23 mouse cellular contexts compared by ENCODE assay signal in the genomic region with DNA sequence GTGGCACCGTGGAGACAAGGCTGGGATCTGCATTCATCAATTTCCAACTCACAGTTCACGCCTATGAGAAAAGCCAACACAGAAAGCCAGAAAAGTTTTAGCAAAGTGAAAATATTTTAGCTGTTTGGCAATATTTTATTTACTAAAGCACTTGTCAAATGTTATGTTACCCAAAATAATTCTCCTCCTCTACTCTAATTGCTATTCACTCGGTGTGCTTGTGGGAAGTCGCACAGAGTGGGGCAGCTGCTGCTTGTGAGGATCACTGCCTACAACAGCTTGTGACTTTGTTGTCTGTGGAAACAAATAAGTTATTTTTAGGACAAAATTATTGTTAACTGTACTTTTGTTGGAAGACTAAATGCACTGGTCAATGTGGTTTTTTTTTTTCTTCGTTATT. TPM values are rescaled to one million over a fixed set of nuclear protein-coding genes. Genes with fewer than 3 reads are reported as not detected.
A peak's percentile ranks its signal among the peaks of the same experiment; 100 is the strongest.
DNase-seq lines count a peak whose midpoint lies in the region; ATAC-seq and TF ChIP-seq lines count a peak whose summit lies in the region.
"Had no signal": no experiment of that assay in that cellular context is flagged by ENCODE, and none has a peak within 500 bp of the region (broad histone marks: within the 10 kb centered on the region; RNA-seq: fewer than 3 reads in every experiment).

No protein-coding gene starts in this region.

- H3K4me2 ChIP-seq in heart, embryonic 16.5 days (ENCODE audit: low read depth, low read length) = no peak overlapping the region
- H3K4me2 ChIP-seq: forebrain, embryonic 13.5 days; hindbrain, embryonic 12.5 days had no signal

- H3K36me3 ChIP-seq in heart, adult 2 months (ENCODE audit: control insufficient read depth, insufficient read depth, low read length) = no peaks in the 10 kb centered on the region
- no peaks in the 10 kb centered on the region for H3K36me3 ChIP-seq in heart, embryonic 16.5 days (ENCODE audit: control insufficient read depth, insufficient read depth)
- H3K36me3 ChIP-seq: embryonic facial prominence, embryonic 10.5 days; hindbrain, embryonic 12.5 days had no signal

- H3K9me3 ChIP-seq in heart, embryonic 16.5 days (replicated peaks; ENCODE audit: control insufficient read depth, low read length) = no peaks in the 10 kb centered on the region
- H3K9me3 ChIP-seq: embryonic facial prominence, embryonic 10.5 days; forebrain, embryonic 13.5 days; hindbrain, embryonic 12.5 days had no signal

- intact Hi-C loops in heart, adult 2 months (cut with DNase I) = no loop called here
- intact Hi-C loops in heart, postnatal 10 days (cut with DNase I) = no loop called here

- no peak for DNase-seq in heart, adult 2 months
- DNase-seq in heart, postnatal 10 days = no peak
- DNase-seq in heart, postnatal 4 days = no peak
- DNase-seq in brain, adult 2 months (ENCODE audit: low read depth, low spot score) = peak; percentile 47
- DNase-seq in layer of hippocampus, adult 9-11 months = peak; percentile 68
- DNase-seq in embryo, embryonic 10.5 days (ENCODE audit: low spot score) = no peak
- DNase-seq in liver = no peak
- DNase-seq: adrenal gland, postnatal 10 days; cerebellum, adult 11-12 months; cerebellum, adult 9-10 months; cerebellum, postnatal 36 days; forebrain, postnatal 0 days; kidney, adult 11 months had no signal

- no peak for TF ChIP-seq POLR2A in heart, adult 2 months (IDR thresholded peaks at IDR 0.05; ENCODE audit: insufficient read depth, low read depth, low read length)

- H3K27ac ChIP-seq in heart, adult 2 months = peak overlapping the region; percentile 72
- peak overlapping the region; percentile 83 for H3K27ac ChIP-seq in heart, embryonic 16.5 days (ENCODE audit: low read length)
- H3K27ac ChIP-seq: embryonic facial prominence, embryonic 10.5 days; forebrain, embryonic 13.5 days; hindbrain, embryonic 12.5 days had no signal

- H3K9ac ChIP-seq in heart, adult 2 months (ENCODE audit: low read depth, low read length) = no peak overlapping the region
- H3K9ac ChIP-seq in heart, embryonic 16.5 days (ENCODE audit: low read length) = no peak overlapping the region
- H3K9ac ChIP-seq: forebrain, embryonic 13.5 days; forebrain, postnatal 0 days; hindbrain, embryonic 12.5 days had no signal

- no peaks in the 10 kb centered on the region for H3K79me2 ChIP-seq in heart, adult 2 months (replicated peaks; ENCODE audit: control insufficient read depth, insufficient read depth, low read length)

- H3K4me1 ChIP-seq in heart, adult 2 months (ENCODE audit: control insufficient read depth, insufficient read depth, low read length) = peaks cover 3% of the 10 kb centered on the region; the same call in 1 of the 2 replicates
- peaks cover 7% of the 10 kb centered on the region for H3K4me1 ChIP-seq in heart, embryonic 16.5 days (ENCODE audit: control insufficient read depth, insufficient read depth, low read length)
- H3K4me1 ChIP-seq: embryonic facial prominence, embryonic 10.5 days; forebrain, embryonic 13.5 days; hindbrain, embryonic 12.5 days had no signal

- no peaks in the 10 kb centered on the region for H3K27me3 ChIP-seq in heart, adult 2 months (ENCODE audit: control insufficient read depth, insufficient read depth, low read length)
- no peaks in the 10 kb centered on the region for H3K27me3 ChIP-seq in heart, embryonic 16.5 days (ENCODE audit: control insufficient read depth, insufficient read depth, low read length)
- H3K27me3 ChIP-seq: forebrain, embryonic 13.5 days; hindbrain, embryonic 12.5 days had no signal

- H3K4me3 ChIP-seq in heart, adult 2 months = no peak overlapping the region
- H3K4me3 ChIP-seq in heart, embryonic 16.5 days (ENCODE audit: low read length) = no peak overlapping the region
- H3K4me3 ChIP-seq: embryonic facial prominence, embryonic 10.5 days; forebrain, embryonic 13.5 days; hindbrain, embryonic 12.5 days had no signal

- 66% methylated on average over 5 of the region's 5 CpGs for WGBS in heart, adult 2 months
- WGBS in heart, embryonic 16.5 days = 66% methylated on average over 5 of the region's 5 CpGs

- no peak for TF ChIP-seq CTCF in heart, adult 2 months (IDR thresholded peaks at IDR 0.05)

- TF ChIP-seq EP300 in heart, adult 2 months (IDR thresholded peaks at IDR 0.05; ENCODE audit: insufficient read depth, low read depth, low read length) = no peak

- no peak for ATAC-seq in heart, embryonic 16.5 days (replicated peaks; ENCODE audit: extremely low read depth, insufficient read depth, low FRiP score)
- ATAC-seq: forebrain, embryonic 13.5 days; forebrain, postnatal 0 days; hindbrain, embryonic 16.5 days; inflammation-experienced regulatory T-cells, adult 6 months had no signal

RNA-seq across cellular contexts. Expression of a gene that starts 48.6 kb away (rescaled TPM):
- total RNA-seq in heart, adult 2 months (2021) = 1 to 10 TPM in 1 of 2 experiments, under 1 TPM in 1; 0.41 to 1.4 TPM
- polyA plus RNA-seq in heart, adult 2 months (2012; rRNA removed) = 0.10 and 0.79 TPM in 2 replicates
- under 1 TPM; 0.10 to 0.43 TPM for total RNA-seq in heart, postnatal 10 days (2021)
- 0.12 and 0.27 TPM in 2 replicates for polyA plus RNA-seq in heart, embryonic 16.5 days (2015; fragmentation: Nextera tagmentation; extraction: Ambion mirVana)
- under 1 TPM; 0.07 to 0.12 TPM for total RNA-seq in heart, postnatal 4 days (2021)
- total RNA-seq: gastrocnemius, adult 8-10 months; gastrocnemius, postnatal 4 days; MEL had no signal
- polyA plus RNA-seq: C2C12; inflammation-experienced regulatory T-cells, adult 6 months had no signal

Comparison
In these comparisons a context has a peak if more than half of its experiments do, and no peak if none do; other contexts are left out.
1. DNase-seq: peak in brain, adult 2 months (single experiment) and layer of hippocampus, adult 9-11 months (single experiment); none in heart, adult 2 months (0 of 2), heart, postnatal 10 days (0 of 2), heart, postnatal 4 days (single experiment), embryo, embryonic 10.5 days (single experiment) and liver (single experiment).